Mouse (Mus musculus): ENCODE measurements around the gene Mfsd4b2.

DNA sequence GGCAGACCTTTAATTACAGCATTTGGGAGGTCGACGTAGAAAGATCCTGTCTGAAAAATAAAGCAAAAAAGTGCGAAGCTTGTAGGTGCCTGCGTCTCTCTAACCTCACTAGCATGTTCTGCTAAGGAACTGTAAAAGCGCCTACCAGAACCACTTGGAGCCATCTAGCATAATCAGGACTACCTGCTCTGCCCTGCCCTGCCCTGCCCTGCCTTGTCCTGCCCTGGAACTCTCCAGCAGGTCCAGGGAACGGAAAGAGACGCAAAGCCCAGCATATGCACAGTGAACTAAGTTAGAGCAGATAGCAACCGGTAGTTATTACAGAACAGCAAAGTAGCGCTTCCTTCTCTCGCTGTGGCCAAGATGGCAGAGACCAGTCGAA, 33.7 kb upstream of the Mfsd4b2 start:
- TF ChIP-seq POLR2A (IDR thresholded peaks at IDR 0.05; ENCODE audit: insufficient read depth, low read depth, low read length) (no peak), CTCF (IDR thresholded peaks at IDR 0.05; ENCODE audit: insufficient read depth, low read depth, low read length) (no peak)
